Mouse (Mus musculus): ENCODE data around the gene Pnpla1.
A peak's percentile ranks its signal among the peaks of the same experiment; 100 is the strongest.

Gene Pnpla1

GRCm38 (mm10) chr17:28846974-28847617 is 11.1 kb upstream of the Pnpla1 start:
- no peak for DNase-seq

GRCm38 (mm10) chr17:28850511-28850910 is 7.7 kb upstream of the Pnpla1 start:
- DNase-seq: no peak

GRCm38 (mm10) chr17:28854377-28854776 is 3.8 kb upstream of the Pnpla1 start:
- no peak for DNase-seq

- DNase-seq: peak; percentile 46
These were observed 2.9 kb upstream of the Pnpla1 start for GRCm38 (mm10) chr17:28855166-28855885.

GRCm38 (mm10) chr17:28856030-28856429 is 2.2 kb upstream of the Pnpla1 start:
- no peak for DNase-seq

- no peak for DNase-seq
These were observed 5.7 kb downstream of the Pnpla1 start for GRCm38 (mm10) chr17:28863926-28864325.

- DNase-seq: no peak
These were observed 6.3 kb downstream of the Pnpla1 start for GRCm38 (mm10) chr17:28864464-28864863.

GRCm38 (mm10) chr17:28866921-28867320 is 8.7 kb downstream of the Pnpla1 start:
- DNase-seq: no peak

- no peak for DNase-seq
These were observed 9.2 kb downstream of the Pnpla1 start for GRCm38 (mm10) chr17:28867381-28867780.

GRCm38 (mm10) chr17:28869412-28870110 is 11.3 kb downstream of the Pnpla1 start:
- DNase-seq: no peak

GRCm38 (mm10) chr17:28870435-28870834 is 12.2 kb downstream of the Pnpla1 start:
- no peak for DNase-seq

- no peak for DNase-seq
These were observed 13.6 kb downstream of the Pnpla1 start for GRCm38 (mm10) chr17:28871831-28872230.

- no peak for DNase-seq
These were observed 14.1 kb downstream of the Pnpla1 start for GRCm38 (mm10) chr17:28872322-28872721.

- DNase-seq: no peak
These were observed 16.0 kb downstream of the Pnpla1 start for GRCm38 (mm10) chr17:28874216-28874615.

- DNase-seq: peak; percentile 74
These were observed 16.6 kb downstream of the Pnpla1 start for GRCm38 (mm10) chr17:28874825-28875224.

- peak; percentile 55 for DNase-seq
These were observed 17.1 kb downstream of the Pnpla1 start for GRCm38 (mm10) chr17:28875316-28875715.

GRCm38 (mm10) chr17:28876331-28876730 is 18.1 kb downstream of the Pnpla1 start:
- DNase-seq: no peak

GRCm38 (mm10) chr17:28876821-28877220 is 18.6 kb downstream of the Pnpla1 start:
- no peak for DNase-seq

GRCm38 (mm10) chr17:28879931-28880391 is 21.8 kb downstream of the Pnpla1 start:
- DNase-seq: peak; percentile 69

- DNase-seq: peak; percentile 53
These were observed 24.1 kb downstream of the Pnpla1 start for GRCm38 (mm10) chr17:28882316-28882715.

GRCm38 (mm10) chr17:28882810-28883209 is 24.6 kb downstream of the Pnpla1 start:
- DNase-seq: no peak

- DNase-seq: no peak
These were observed 25.8 kb downstream of the Pnpla1 start for GRCm38 (mm10) chr17:28883941-28884516.

- no peak for DNase-seq
These were observed 27.0 kb downstream of the Pnpla1 start for GRCm38 (mm10) chr17:28885231-28885630.
